Mouse (Mus musculus): Measurements from ENCODE around the gene Camp. TPM values are rescaled to one million over a fixed set of nuclear protein-coding genes. Genes with fewer than 3 reads are reported as not detected.
"Not testable (repeated sequence)": the region's sequence is repeated elsewhere in the genome, so short reads cannot be mapped to it uniquely, and the experiment has no call there.

Gene Camp
- polyA plus RNA-seq, 1 experiment from 2014 or later, result 0.61 TPM

- Histone ChIP-seq H3K4me3 (ENCODE audit: low read depth, low read length) (no peak overlapping the region), H3K27me3 (ENCODE audit: control insufficient read depth, insufficient read depth, low read length) (no peaks in the 10 kb centered on the region), H3K4me1 (ENCODE audit: control insufficient read depth, insufficient read depth, low read length) (no peaks in the 10 kb centered on the region), H3K36me3 (ENCODE audit: control insufficient read depth, insufficient read depth, low read length) (no peaks in the 10 kb centered on the region), H3K9me3 (ENCODE audit: control insufficient read depth, low read length) (no peaks in the 10 kb centered on the region), H3K4me2 (ENCODE audit: low read depth, severe bottlenecking) (no peak overlapping the region), H3K27ac (replicated peaks; ENCODE audit: low read depth, low read length) (no peak overlapping the region), H3K9ac (ENCODE audit: low read length) (no peak overlapping the region)
- 66% methylated on average over 4 of the region's 4 CpGs for WGBS
- ATAC-seq (ENCODE audit: insufficient number of reproducible peaks, low FRiP score, low TSS enrichment, low read depth), result no peak
- no peak for DNase-seq (ENCODE audit: low spot score)
These were observed 23.7 kb downstream of the Camp start for GRCm38 (mm10) chr9:109825739-109826138.

GRCm38 (mm10) chr9:109816341-109816740 is 33.1 kb downstream of the Camp start:
- no peak for ATAC-seq (ENCODE audit: insufficient number of reproducible peaks, low FRiP score, low TSS enrichment, low read depth)
- Histone ChIP-seq H3K4me3 (ENCODE audit: low read depth, low read length) (no peak overlapping the region), H3K4me2 (ENCODE audit: low read depth, severe bottlenecking) (no peak overlapping the region), H3K27me3 (ENCODE audit: control insufficient read depth, insufficient read depth, low read length) (no peaks in the 10 kb centered on the region), H3K4me1 (ENCODE audit: control insufficient read depth, insufficient read depth, low read length) (no peaks in the 10 kb centered on the region), H3K9ac (ENCODE audit: low read length) (no peak overlapping the region), H3K36me3 (ENCODE audit: control insufficient read depth, insufficient read depth, low read length) (no peaks in the 10 kb centered on the region), H3K9me3 (ENCODE audit: control insufficient read depth, low read length) (no peaks in the 10 kb centered on the region), H3K27ac (replicated peaks; ENCODE audit: low read depth, low read length) (no peak overlapping the region)
- 76% methylated on average over 6 of the region's 6 CpGs for WGBS
- DNase-seq (ENCODE audit: low spot score), result no peak

- H3K4me3 ChIP-seq (ENCODE audit: low read depth, low read length), result no peak overlapping the region
- ATAC-seq (ENCODE audit: insufficient number of reproducible peaks, low FRiP score, low TSS enrichment, low read depth) (no peak), DNase-seq (ENCODE audit: low spot score) (no peak)
- no peaks in the 10 kb centered on the region for H3K27me3 ChIP-seq (ENCODE audit: control insufficient read depth, insufficient read depth, low read length)
- no peaks in the 10 kb centered on the region for H3K4me1 ChIP-seq (ENCODE audit: control insufficient read depth, insufficient read depth, low read length)
- H3K36me3 ChIP-seq (ENCODE audit: control insufficient read depth, insufficient read depth, low read length), result no peaks in the 10 kb centered on the region
- H3K27ac ChIP-seq (replicated peaks; ENCODE audit: low read depth, low read length), result no peak overlapping the region
- 77% methylated on average over 7 of the region's 7 CpGs for WGBS
- no peak overlapping the region for H3K4me2 ChIP-seq (ENCODE audit: low read depth, severe bottlenecking)
- no peak overlapping the region for H3K9ac ChIP-seq (ENCODE audit: low read length)
- H3K9me3 ChIP-seq (ENCODE audit: control insufficient read depth, low read length), result no peaks in the 10 kb centered on the region
These were observed 36.0 kb downstream of the Camp start for GRCm38 (mm10) chr9:109813424-109813823.

- Histone ChIP-seq H3K9me3 (ENCODE audit: control insufficient read depth, low read length) (no peaks in the 10 kb centered on the region), H3K36me3 (ENCODE audit: control insufficient read depth, insufficient read depth, low read length) (no peaks in the 10 kb centered on the region), H3K9ac (ENCODE audit: low read length) (no peak within 1 kb of the TSS), H3K4me2 (ENCODE audit: low read depth, severe bottlenecking) (no peak within 1 kb of the TSS), H3K4me1 (ENCODE audit: control insufficient read depth, insufficient read depth, low read length) (no peaks in the 10 kb centered on the region), H3K27me3 (ENCODE audit: control insufficient read depth, insufficient read depth, low read length) (no peaks in the 10 kb centered on the region), H3K4me3 (ENCODE audit: low read depth, low read length) (no peak within 1 kb of the TSS), H3K27ac (replicated peaks; ENCODE audit: low read depth, low read length) (no peak within 1 kb of the TSS)
- WGBS, result 51% methylated on average over 1 of the region's 1 CpGs
- ATAC-seq (ENCODE audit: insufficient number of reproducible peaks, low FRiP score, low TSS enrichment, low read depth) (no peak), DNase-seq (ENCODE audit: low spot score) (no peak)
These were observed 37.4 kb downstream of the Camp start, which contains the start of gene Spink8 for GRCm38 (mm10) chr9:109811980-109812379. Gene Spink8 (plus strand): TSS chr9:109812280.

- Histone ChIP-seq H3K4me1 (ENCODE audit: control insufficient read depth, insufficient read depth, low read length) (no peaks in the 10 kb centered on the region), H3K9ac (ENCODE audit: low read length) (no peak overlapping the region), H3K4me2 (ENCODE audit: low read depth, severe bottlenecking) (no peak overlapping the region), H3K4me3 (ENCODE audit: low read depth, low read length) (no peak overlapping the region), H3K27ac (replicated peaks; ENCODE audit: low read depth, low read length) (no peak overlapping the region), H3K9me3 (ENCODE audit: control insufficient read depth, low read length) (no peaks in the 10 kb centered on the region), H3K36me3 (ENCODE audit: control insufficient read depth, insufficient read depth, low read length) (no peaks in the 10 kb centered on the region), H3K27me3 (ENCODE audit: control insufficient read depth, insufficient read depth, low read length) (no peaks in the 10 kb centered on the region)
- no peak for DNase-seq (ENCODE audit: low spot score)
- ATAC-seq (ENCODE audit: insufficient number of reproducible peaks, low FRiP score, low TSS enrichment, low read depth), result no peak
- WGBS, result 61% methylated on average over 3 of the region's 3 CpGs
These were observed 41.5 kb downstream of the Camp start for GRCm38 (mm10) chr9:109807898-109808297.

- no peak overlapping the region for H3K27ac ChIP-seq (replicated peaks; ENCODE audit: low read depth, low read length)
- no peak for ATAC-seq (ENCODE audit: insufficient number of reproducible peaks, low FRiP score, low TSS enrichment, low read depth)
- no peak overlapping the region for H3K4me3 ChIP-seq (ENCODE audit: low read depth, low read length)
- H3K4me2 ChIP-seq (ENCODE audit: low read depth, severe bottlenecking), result no peak overlapping the region
- DNase-seq (ENCODE audit: low spot score), result no peak
- H3K36me3 ChIP-seq (ENCODE audit: control insufficient read depth, insufficient read depth, low read length), result no peaks in the 10 kb centered on the region
- H3K9me3 ChIP-seq (ENCODE audit: control insufficient read depth, low read length), result no peaks in the 10 kb centered on the region
- WGBS, result 88% methylated on average over 2 of the region's 2 CpGs
- H3K27me3 ChIP-seq (ENCODE audit: control insufficient read depth, insufficient read depth, low read length), result no peaks in the 10 kb centered on the region
- H3K9ac ChIP-seq (ENCODE audit: low read length), result no peak overlapping the region
- H3K4me1 ChIP-seq (ENCODE audit: control insufficient read depth, insufficient read depth, low read length), result no peaks in the 10 kb centered on the region
These were observed 42.6 kb downstream of the Camp start for GRCm38 (mm10) chr9:109806695-109807293.

GRCm38 (mm10) chr9:109806260-109806659 is 43.2 kb downstream of the Camp start:
- Histone ChIP-seq H3K27ac (replicated peaks; ENCODE audit: low read depth, low read length) (no peak overlapping the region), H3K4me1 (ENCODE audit: control insufficient read depth, insufficient read depth, low read length) (no peaks in the 10 kb centered on the region), H3K4me2 (ENCODE audit: low read depth, severe bottlenecking) (no peak overlapping the region), H3K36me3 (ENCODE audit: control insufficient read depth, insufficient read depth, low read length) (no peaks in the 10 kb centered on the region), H3K27me3 (ENCODE audit: control insufficient read depth, insufficient read depth, low read length) (no peaks in the 10 kb centered on the region), H3K9ac (ENCODE audit: low read length) (no peak overlapping the region), H3K9me3 (ENCODE audit: control insufficient read depth, low read length) (no peaks in the 10 kb centered on the region), H3K4me3 (ENCODE audit: low read depth, low read length) (no peak overlapping the region)
- WGBS, result 53% methylated on average over 1 of the region's 1 CpGs
- no peak for ATAC-seq (ENCODE audit: insufficient number of reproducible peaks, low FRiP score, low TSS enrichment, low read depth)
- DNase-seq (ENCODE audit: low spot score), result no peak

GRCm38 (mm10) chr9:109805596-109805995 is 43.8 kb downstream of the Camp start:
- H3K9me3 ChIP-seq (ENCODE audit: control insufficient read depth, low read length); DNase-seq (ENCODE audit: low spot score); H3K36me3 ChIP-seq (ENCODE audit: control insufficient read depth, insufficient read depth, low read length); H3K4me2 ChIP-seq (ENCODE audit: low read depth, severe bottlenecking); H3K4me1 ChIP-seq (ENCODE audit: control insufficient read depth, insufficient read depth, low read length); H3K9ac ChIP-seq (ENCODE audit: low read length); H3K4me3 ChIP-seq (ENCODE audit: low read depth, low read length); H3K27me3 ChIP-seq (ENCODE audit: control insufficient read depth, insufficient read depth, low read length); ATAC-seq (ENCODE audit: insufficient number of reproducible peaks, low FRiP score, low TSS enrichment, low read depth); H3K27ac ChIP-seq (replicated peaks; ENCODE audit: low read depth, low read length): not testable (repeated sequence)
- 74% methylated on average over 2 of the region's 2 CpGs for WGBS

GRCm38 (mm10) chr9:109798051-109798450 is 51.4 kb downstream of the Camp start:
- Histone ChIP-seq H3K36me3 (ENCODE audit: control insufficient read depth, insufficient read depth, low read length) (no peaks in the 10 kb centered on the region), H3K4me3 (ENCODE audit: low read depth, low read length) (no peak overlapping the region), H3K9me3 (ENCODE audit: control insufficient read depth, low read length) (no peaks in the 10 kb centered on the region), H3K27ac (replicated peaks; ENCODE audit: low read depth, low read length) (no peak overlapping the region), H3K4me1 (ENCODE audit: control insufficient read depth, insufficient read depth, low read length) (no peaks in the 10 kb centered on the region), H3K4me2 (ENCODE audit: low read depth, severe bottlenecking) (no peak overlapping the region), H3K9ac (ENCODE audit: low read length) (no peak overlapping the region), H3K27me3 (ENCODE audit: control insufficient read depth, insufficient read depth, low read length) (no peaks in the 10 kb centered on the region)
- DNase-seq (ENCODE audit: low spot score) (peak; percentile 36), ATAC-seq (ENCODE audit: insufficient number of reproducible peaks, low FRiP score, low TSS enrichment, low read depth) (no peak)
- 94% methylated on average over 1 of the region's 1 CpGs for WGBS
